Mouse (Mus musculus) urinary bladder, postnatal 25 days (tissue): ENCODE measurements at regions not wholly inside any gene's neighbourhood (a gene's known extent, or its start where the extent isn't known, plus 50 kb on each side); places are given as distances from the start of the nearest gene placed in this dataset.

ENCODE experiments used
- DNase-seq: peaks from one replicate; pipeline ENCODE4 v3.0.0; 2022; ENCODE audit warnings: low spot score

- DNase-seq = no peak
Measured at GRCm38 (mm10) chr10:117446776-117447175, 67.0 kb upstream of the Cpsf6 start.

GRCm38 (mm10) chr10:117445801-117446490 lies 66.1 kb upstream of the Cpsf6 start:
- no peak for DNase-seq

DNA sequence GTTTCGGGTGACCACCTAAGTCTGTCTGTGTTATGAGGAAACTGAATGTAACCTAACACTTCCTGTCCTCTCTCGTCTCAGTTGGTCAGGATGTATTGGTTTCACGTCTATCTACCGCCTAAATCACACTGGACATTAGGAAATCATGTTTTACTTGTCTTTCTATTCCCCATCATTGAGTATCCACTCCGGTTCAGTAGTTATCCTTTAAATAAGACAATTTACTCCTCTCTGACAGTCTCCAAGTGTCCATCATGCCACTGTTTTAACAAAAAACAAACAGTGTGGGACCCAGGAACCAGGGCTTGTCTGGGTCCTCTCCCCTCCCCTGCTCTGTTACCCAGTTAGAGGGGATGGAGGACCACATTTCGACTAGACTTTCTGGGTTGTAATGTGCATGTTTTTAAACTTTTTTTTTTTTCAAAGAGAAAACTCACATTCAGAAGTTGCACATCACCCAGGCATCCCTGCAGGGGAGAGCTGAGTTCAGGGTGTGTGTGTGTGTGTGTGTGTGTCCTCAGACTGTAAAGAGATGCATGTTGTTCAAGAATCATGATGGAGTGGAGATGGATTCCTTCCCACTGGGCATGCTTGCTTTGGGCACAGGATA lies 65.5 kb upstream of the Cpsf6 start:
- DNase-seq = no peak

DNA sequence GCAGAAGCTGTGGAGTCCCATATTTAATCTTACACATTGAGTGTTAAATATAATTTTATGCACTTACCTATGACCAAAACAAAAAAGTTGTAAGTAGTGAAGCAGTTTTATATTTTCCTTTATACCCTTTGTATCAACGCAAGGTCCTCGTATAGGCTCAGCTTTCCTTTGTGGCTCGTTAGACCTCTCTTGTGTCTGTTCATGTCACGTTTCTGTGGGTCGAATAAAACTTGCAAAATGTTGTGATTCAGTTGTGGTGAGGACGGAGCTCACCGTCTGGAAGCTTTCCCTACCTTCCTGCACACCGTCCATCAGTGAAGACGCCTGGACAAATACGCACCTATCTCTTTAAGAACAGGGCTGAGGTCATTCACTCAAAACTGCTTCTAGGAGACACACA lies 64.9 kb upstream of the Cpsf6 start:
- no peak for DNase-seq

DNA sequence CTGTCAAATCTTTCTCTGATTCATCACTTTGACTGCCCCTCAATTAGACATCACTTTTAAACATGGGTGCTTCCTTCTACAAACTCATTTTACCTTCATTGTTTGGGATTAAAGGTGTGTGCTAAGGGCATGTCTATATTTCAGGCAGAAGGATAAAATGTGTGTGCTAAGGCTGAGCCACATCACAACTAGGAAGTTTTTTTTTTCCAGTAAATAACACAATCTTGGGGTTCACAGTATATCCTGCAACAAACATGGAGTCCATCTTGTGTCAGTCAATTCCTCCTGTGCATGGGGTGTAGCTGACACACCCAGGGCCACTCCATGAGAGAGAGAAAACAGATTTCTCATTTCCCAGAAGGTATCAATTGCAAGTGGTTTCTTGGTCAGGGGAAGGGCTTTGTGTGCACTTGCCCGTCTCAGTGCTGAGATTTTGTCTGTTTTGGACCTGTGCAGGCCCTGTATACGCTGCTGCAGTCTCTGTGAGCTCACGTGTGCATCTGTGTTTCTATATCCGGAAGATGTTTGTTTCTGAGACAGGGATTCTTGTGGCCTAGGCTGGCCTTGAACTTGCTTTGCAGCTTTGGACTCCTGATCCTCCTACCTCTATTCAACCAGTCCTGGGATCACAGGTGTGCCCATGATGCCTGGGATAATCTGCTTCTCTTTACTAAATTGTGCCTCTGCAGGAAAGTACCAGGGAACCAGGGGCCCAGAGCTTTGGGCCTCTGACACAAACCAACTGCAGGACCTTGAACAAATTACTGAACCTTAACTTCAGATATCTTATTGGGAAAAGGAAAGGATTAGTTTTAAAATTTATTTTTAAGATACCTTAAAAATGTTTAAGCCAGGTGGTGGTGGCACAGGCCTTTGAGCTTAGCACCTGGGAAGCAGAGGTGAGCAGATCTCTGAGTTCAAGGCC lies 63.9 kb upstream of the Cpsf6 start:
- no peak for DNase-seq

GRCm38 (mm10) chr10:117441979-117442803 lies 62.4 kb upstream of the Cpsf6 start:
- DNase-seq = no peak

DNA sequence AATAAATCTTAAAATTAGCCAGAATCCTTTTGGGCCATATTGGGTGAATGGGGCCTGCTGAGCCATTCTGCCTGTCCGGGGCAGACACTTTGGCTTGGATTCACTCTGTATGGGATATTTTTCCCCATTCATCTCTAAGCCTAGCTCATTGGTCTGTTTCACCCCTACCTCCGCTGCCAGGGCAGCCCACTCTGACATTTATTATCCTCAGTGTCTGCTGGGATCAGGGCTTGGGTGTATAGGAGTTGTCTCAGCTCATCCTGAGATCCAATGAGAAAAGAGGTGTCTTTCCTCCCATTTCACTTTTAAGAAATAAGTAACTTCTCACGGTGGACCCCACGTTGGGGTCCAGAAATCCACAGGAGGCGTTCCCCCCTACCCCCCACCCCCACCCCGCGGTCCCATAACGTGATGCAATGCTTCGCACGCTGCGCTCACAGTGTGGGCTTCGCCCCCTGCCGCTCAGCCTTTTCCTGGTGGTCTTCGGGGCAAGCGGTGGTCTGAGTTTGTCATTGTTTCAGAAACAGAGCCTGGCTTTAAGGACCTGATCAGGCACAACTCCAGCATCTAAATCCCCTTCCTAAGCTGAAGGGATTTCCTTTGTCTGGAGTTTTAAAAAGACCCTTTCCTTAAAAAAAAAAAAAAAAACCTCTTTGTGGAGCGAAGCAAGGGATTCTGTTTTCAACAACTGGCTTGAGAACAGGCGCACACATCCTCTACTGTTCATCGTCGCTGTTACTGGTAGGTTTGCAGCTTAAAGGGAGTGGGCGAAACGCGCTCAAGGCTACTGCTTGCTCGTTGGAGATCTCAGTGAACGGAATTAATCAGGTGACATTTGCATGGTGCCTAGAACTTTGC lies 61.5 kb upstream of the Cpsf6 start:
- DNase-seq = no peak

DNA sequence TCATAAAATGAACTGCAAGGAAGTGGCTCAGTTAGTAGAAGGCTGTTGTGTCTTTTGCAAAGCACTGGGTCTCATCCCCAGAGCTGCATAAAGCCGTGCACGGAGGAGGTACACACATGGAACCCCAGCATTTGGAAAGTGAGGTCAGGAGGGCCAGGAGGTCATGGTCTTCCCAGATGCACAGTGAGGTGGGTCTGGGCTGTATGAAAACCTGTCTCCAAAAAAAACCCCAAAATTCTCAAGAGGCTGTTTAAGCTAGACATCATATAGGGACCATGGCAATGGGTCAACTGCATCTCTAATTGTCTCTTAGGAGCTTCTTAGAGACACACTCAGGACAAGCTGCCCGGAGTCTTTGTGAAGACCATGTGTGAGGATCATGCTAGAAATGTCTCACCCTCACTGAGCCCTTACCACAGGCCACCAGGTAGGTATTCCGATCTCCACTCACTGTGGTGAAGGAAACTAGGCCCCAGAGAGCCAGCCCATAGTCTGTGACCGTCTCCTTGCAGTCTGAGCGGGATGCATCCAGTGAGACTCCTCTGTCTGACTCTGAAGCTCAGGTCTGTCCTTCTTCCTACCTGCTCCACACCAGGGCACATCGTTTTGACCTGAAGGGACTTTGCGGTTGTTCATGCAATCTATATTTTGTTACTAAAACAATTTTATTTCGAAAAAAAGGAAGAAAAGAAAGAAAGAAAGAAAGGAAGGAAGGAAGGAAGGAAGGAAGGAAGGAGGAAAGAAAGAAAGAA lies 60.6 kb upstream of the Cpsf6 start:
- no peak for DNase-seq

DNA sequence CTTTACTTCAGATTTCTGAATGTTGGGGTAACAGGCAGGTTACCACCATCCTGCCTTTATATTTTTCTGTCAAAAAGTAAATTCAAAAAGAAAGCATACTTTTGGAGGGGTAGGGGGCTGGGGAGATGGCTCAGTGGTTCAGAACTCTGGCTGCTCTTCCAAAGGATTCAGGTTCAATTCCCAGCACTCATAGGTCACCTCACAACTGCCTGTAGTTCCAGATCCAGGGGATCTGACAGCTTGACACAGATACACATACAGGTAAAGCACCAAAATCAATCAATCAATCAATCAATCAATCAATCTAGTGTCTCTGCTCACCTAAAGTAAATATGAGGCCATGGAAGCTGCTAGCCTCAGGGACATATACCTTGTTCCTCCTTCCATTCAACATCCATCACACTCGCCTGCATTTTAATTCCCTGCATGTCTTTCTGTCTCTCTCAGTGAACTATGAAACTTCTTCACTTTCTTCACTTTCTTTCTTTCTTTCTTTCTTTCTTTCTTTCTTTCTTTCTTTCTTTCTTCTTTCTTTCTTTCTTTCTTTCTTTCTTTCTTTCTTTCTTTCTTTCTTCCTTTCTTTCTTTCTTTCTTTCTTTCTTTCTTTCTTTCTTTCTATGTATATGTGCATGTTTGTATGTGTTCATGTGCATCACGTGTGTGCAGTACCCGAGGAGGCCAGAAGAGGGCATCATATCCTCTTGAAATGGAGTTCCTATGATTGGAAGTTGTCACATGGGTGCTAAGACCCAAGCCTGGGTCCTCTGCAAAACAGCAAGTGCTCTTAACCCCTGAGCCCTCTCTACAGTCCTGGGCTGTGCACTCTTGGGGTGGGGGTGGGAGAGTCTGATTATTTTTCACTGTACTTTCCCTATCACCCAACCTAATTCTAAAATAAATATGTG lies 59.6 kb upstream of the Cpsf6 start:
- no peak for DNase-seq

- no peak for DNase-seq
Measured at GRCm38 (mm10) chr10:117438614-117439193, 58.9 kb upstream of the Cpsf6 start.

- no peak for DNase-seq
Measured at GRCm38 (mm10) chr10:117437970-117438369, 58.2 kb upstream of the Cpsf6 start.

DNA sequence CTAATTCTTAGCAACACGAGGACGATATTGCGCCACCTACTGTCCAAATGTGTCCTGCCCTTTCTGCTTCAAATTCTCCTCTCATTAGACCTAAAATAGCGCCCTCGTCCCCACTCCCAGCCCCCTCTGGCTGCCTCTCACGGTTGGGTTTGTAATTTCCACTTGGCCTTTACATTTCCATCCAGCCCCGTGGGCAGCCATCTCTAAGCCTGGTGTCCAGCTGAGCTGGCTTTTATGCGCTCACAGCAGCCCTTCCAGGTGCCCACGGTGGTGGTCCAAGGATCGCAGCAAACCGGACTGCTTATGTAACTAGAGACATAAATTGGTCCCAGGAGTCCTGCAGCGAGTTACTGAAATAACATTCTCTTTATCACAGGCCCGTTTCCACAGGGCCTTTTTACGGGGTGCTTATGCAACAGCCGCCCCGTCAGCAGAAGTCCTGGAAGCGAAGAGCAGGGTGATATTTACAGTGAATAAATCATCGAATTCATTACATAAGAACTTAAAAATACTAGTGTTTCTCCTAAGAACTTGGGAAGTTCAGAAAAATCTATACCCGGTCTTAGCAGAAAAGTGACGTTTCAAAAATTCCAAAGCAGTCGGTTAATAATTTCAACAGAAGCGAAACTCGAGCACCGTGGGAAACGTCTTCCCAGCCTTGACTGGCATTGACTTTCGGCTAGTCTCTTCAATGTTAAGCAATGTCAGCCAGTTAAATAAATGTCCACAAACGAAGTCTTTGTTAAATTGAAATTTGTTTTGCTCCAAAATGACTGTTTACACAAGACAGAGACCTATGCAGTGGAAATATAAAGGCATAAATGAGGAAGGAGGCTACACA lies 57.3 kb upstream of the Cpsf6 start:
- DNase-seq = peak; percentile 37

DNA sequence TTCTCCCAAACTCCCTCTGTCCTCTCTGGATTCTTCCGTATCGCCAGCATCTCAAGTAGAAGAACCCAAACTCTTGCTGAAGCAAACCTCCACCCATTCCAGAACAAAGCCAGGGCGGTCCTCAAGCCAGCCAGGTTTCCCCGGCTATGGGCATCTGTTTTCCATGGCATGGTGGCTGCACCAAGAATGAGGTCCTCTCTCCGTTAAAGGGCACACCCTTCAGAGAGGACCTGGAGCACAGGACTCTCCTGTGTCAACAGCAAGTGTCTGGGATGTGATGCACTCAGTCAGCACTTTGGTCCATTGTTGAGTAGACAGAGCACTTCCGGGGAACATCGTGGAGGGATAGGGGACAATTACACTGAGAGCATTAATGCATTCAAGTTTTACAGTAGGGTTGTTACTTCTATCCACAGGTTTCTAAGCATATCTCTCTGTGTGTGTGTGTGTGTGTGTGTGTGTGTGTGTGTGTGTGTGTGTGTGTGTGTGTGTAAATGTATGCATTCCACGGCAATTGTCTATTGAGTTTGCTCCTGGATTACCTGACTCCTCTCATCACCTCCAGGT lies 56.6 kb upstream of the Cpsf6 start:
- no peak for DNase-seq

- no peak for DNase-seq
Measured at GRCm38 (mm10) chr10:117435734-117436121, 55.9 kb upstream of the Cpsf6 start.

DNA sequence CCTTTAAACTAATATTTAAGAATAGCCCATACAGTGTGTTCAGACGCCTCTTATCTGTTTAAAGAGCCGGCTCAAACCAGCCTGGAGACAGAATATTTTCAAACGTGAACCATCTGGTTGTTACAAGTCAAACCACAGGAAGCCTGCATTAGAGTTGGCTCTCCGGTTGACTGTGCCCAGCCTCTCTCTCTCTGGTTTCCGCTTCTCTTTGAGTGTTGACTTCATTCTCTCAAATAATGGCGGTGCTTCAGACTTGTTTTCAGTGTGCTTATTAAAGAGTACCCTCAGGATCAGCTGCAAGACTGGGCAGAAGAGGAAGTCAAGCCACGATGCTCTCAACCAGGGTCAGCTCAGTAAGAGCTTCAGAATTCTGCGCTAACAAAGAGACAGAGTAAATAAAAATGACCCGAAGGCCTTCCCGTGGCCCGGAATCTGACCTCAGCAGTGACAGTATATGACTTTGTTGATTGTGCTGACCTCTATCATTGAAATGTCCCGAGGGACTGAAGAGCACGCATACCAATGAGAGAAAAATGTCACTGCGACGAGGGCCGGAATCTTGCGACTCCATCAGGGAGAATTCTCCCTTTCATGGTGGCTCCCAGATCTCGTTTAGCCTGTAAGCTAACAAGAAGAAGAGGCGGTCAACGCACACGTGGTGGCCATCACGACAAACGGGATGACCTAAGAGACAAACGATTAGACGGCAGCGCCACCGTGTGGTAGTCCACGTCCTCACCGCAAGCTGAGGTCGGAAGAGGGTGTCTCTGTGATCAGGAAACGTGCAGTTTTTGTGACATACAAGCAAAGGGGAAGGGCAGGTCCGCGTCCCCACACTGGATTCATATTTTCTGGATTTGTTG lies 55.3 kb upstream of the Cpsf6 start:
- peak; percentile 87 for DNase-seq

DNA sequence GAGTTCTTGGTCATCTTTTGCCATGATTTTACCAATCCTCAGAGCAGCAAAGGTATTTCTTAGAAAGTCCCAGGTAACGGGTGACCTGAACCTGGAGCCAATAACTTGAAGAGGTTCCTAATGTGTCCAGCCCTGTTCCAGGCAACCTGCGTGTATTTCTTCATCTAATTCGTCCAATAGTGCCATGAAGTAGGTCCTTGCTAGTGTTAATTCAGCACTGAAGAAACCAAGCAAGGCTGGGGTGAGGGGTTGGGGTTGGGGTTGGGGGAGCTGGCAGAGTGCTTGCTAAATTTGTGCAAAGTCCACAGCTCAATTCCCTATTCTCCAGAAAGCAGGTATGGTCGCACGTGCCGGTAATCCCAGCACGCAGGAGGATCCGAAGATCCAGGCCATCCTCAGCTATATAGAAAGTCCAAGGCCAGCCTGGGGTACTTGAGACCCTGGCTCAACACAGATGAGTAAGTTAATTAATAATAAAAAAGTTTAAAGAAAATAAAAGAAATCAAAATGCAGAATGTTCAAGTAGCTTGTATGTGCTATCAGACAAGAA lies 54.6 kb upstream of the Cpsf6 start:
- DNase-seq = no peak
